Mouse (Mus musculus): ENCODE results near the gene Bub1b. TPM values are rescaled to one million over a fixed set of nuclear protein-coding genes. Genes with fewer than 3 reads are reported as not detected.

The Bub1b gene
- total and polyA plus RNA-seq, 2 experiments from 2014 or later, result 6.5 to 10.1 TPM

DNA sequence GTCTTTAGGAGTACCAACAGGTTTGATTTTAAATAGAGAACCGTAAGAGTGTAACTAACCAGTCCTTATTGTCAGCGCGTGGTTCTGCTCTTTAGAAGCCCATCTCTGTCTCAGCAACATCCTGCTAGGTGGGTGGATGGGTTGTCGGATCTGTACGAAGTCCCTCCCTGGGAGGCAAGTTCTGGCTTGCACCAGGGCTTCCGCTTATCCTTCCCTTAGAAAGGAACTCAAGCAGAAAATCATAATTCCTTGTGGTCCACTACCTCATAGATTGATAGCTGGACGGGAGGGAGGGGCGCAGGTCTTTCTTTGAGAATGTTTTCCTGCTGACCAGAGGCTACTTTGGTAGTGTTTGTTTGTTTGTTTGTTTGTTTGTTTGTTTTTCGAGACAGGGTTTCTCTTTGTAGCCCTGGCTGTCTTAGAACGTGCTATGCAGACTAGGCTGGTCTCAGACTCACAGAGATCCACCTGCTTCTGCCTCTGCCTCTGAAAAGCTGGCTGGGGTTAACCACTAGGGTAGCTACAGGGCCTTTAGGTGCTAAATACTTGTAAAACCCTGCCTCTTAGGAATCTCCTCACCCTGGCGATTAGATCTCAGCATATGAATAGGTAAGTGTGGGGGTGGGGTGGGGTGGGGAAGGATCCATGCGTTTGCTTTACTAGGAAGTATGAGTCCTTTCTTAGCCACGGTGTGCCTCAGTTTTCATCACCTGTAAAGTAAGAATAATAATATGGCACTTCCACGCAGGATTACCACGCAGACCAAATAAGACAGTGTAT, 75.9 kb downstream of the Bub1b start:
- 27% methylated on average over 15 of the region's 15 CpGs for WGBS
- DNase-seq (no peak), ATAC-seq (no peak)
- no peak overlapping the region for H3K27ac ChIP-seq (ENCODE audit: low read depth, low read length)
- H3K36me3 ChIP-seq (ENCODE audit: insufficient read depth), result no peaks in the 10 kb centered on the region
- no peak overlapping the region for H3K4me3 ChIP-seq (ENCODE audit: low read depth, low read length)
- H3K4me1 ChIP-seq (ENCODE audit: insufficient read depth), result peaks cover 8% of the 10 kb centered on the region; the same call in 1 of the 2 replicates
- H3K9ac ChIP-seq, result no peak overlapping the region
- H3K9me3 ChIP-seq (ENCODE audit: low read length), result no peaks in the 10 kb centered on the region
- H3K27me3 ChIP-seq (ENCODE audit: insufficient read depth, low read length), result peaks cover 20% of the 10 kb centered on the region
- no peak overlapping the region for H3K4me2 ChIP-seq (ENCODE audit: low read depth)
- no peak for TF ChIP-seq CTCF (IDR thresholded peaks at IDR 0.05; ENCODE audit: low read depth)

DNA sequence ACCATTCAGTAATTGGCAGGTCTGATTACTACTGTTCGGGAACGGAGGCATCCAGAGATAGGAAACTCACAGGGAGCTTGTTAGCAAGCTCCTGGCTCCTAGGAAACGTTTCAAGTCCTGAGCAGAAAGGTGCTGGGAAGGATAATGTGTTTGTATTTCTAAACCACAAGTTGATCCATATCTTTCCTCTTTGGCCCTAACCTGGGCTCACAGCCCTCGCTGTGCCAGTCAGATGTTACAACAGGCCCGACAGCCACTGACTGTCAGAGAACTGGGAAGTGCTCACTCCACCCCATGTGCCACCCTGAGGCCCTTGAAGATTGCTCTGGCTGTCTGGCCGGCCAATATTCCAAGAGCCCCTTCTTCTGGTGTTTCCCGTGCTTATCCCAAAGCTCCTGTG, 76.5 kb downstream of the Bub1b start:
- Histone ChIP-seq H3K4me3 (ENCODE audit: low read depth, low read length) (no peak overlapping the region), H3K27me3 (ENCODE audit: insufficient read depth, low read length) (peaks cover 20% of the 10 kb centered on the region), H3K9me3 (ENCODE audit: low read length) (no peaks in the 10 kb centered on the region), H3K9ac (no peak overlapping the region), H3K27ac (ENCODE audit: low read depth, low read length) (no peak overlapping the region), H3K36me3 (ENCODE audit: insufficient read depth) (peaks cover 2% of the 10 kb centered on the region; the same call in 1 of the 2 replicates), H3K4me2 (ENCODE audit: low read depth) (no peak overlapping the region), H3K4me1 (ENCODE audit: insufficient read depth) (peaks cover 8% of the 10 kb centered on the region; the same call in 1 of the 2 replicates)
- no peak for DNase-seq
- WGBS, result 26% methylated on average over 7 of the region's 7 CpGs
- TF ChIP-seq CTCF (IDR thresholded peaks at IDR 0.05; ENCODE audit: low read depth), result no peak
- no peak for ATAC-seq

GRCm38 (mm10) chr2:118676839-118677741, 79.1 kb downstream of the Bub1b start:
- H3K4me2 ChIP-seq (ENCODE audit: low read depth), result peak overlapping the region; percentile 98
- peaks cover 20% of the 10 kb centered on the region for H3K27me3 ChIP-seq (ENCODE audit: insufficient read depth, low read length)
- DNase-seq, result no peak
- H3K9me3 ChIP-seq (ENCODE audit: low read length), result no peaks in the 10 kb centered on the region
- TF ChIP-seq CTCF (IDR thresholded peaks at IDR 0.05; ENCODE audit: low read depth), result no peak
- peak overlapping the region; percentile 52 for H3K9ac ChIP-seq
- ATAC-seq, result peak; percentile 47
- H3K4me3 ChIP-seq (ENCODE audit: low read depth, low read length), result peak overlapping the region; percentile 50
- H3K36me3 ChIP-seq (ENCODE audit: insufficient read depth), result peaks cover 16% of the 10 kb centered on the region; the same call in 1 of the 2 replicates
- H3K4me1 ChIP-seq (ENCODE audit: insufficient read depth), result peaks cover 8% of the 10 kb centered on the region; the same call in 1 of the 2 replicates
- 2% methylated on average over 80 of the region's 89 CpGs for WGBS
- H3K27ac ChIP-seq (ENCODE audit: low read depth, low read length), result no peak overlapping the region

DNA sequence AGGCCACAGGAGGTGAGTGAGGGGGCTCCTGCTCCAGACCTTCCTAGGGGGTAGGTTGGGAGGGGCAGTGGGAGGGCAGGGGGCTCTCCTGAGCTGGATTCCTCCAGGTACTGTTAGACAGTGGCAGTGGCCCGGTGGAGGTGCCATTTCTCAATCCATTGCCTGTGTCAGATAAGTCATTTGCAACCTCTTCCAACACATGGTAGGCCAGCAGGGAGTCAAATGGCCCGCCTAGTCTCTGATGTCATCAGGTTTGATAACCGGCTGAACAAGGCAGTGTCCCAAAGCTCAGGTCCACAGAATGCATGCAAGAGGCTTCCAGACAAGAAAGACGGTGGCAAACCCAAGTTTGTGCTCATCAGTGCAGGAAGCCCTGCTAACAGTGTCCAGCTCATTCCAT, 79.8 kb downstream of the Bub1b start:
- Histone ChIP-seq H3K4me2 (ENCODE audit: low read depth) (peak overlapping the region; percentile 98), H3K36me3 (ENCODE audit: insufficient read depth) (peaks cover 16% of the 10 kb centered on the region; the same call in 1 of the 2 replicates), H3K4me3 (ENCODE audit: low read depth, low read length) (peak overlapping the region; percentile 50), H3K27ac (ENCODE audit: low read depth, low read length) (no peak overlapping the region), H3K9ac (peak overlapping the region; percentile 52; the same call in 1 of the 2 replicates), H3K4me1 (ENCODE audit: insufficient read depth) (peaks cover 8% of the 10 kb centered on the region; the same call in 1 of the 2 replicates), H3K9me3 (ENCODE audit: low read length) (no peaks in the 10 kb centered on the region), H3K27me3 (ENCODE audit: insufficient read depth, low read length) (peaks cover 20% of the 10 kb centered on the region)
- ATAC-seq (no peak), DNase-seq (no peak)
- 31% methylated on average over 4 of the region's 4 CpGs for WGBS
- no peak for TF ChIP-seq CTCF (IDR thresholded peaks at IDR 0.05; ENCODE audit: low read depth)

- H3K36me3 ChIP-seq (ENCODE audit: insufficient read depth), result peaks cover 16% of the 10 kb centered on the region; the same call in 1 of the 2 replicates
- peaks cover 8% of the 10 kb centered on the region; the same call in 1 of the 2 replicates for H3K4me1 ChIP-seq (ENCODE audit: insufficient read depth)
- DNase-seq (no peak), ATAC-seq (no peak)
- 82% methylated on average over 3 of the region's 3 CpGs for WGBS
- H3K4me3 ChIP-seq (ENCODE audit: low read depth, low read length), result no peak overlapping the region
- no peak for TF ChIP-seq CTCF (IDR thresholded peaks at IDR 0.05; ENCODE audit: low read depth)
- H3K27me3 ChIP-seq (ENCODE audit: insufficient read depth, low read length), result peaks cover 19% of the 10 kb centered on the region
- no peak overlapping the region for H3K9ac ChIP-seq
- no peak overlapping the region for H3K4me2 ChIP-seq (ENCODE audit: low read depth)
- H3K9me3 ChIP-seq (ENCODE audit: low read length), result no peaks in the 10 kb centered on the region
- no peak overlapping the region for H3K27ac ChIP-seq (ENCODE audit: low read depth, low read length)
Observed at GRCm38 (mm10) chr2:118679577-118679976, 81.6 kb downstream of the Bub1b start.

DNA sequence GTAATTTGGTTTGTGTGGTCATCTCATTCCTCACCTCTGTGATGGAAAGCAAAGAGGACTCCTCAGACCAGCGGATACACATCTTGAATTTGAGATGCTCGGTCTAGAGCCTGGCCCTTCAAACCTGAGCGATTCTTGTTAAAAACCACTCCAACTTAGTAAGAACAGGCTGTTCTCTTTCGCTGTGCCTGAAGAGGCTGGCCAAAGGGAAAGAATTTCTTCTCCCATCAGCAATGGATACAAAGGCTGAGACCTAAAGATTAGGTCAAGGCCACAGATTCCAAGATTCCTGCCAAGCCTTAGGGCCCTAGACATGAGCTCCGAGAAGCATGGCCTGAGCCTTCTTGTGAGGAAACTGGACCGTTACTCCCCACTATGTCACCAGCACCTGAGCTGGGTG, 82.9 kb downstream of the Bub1b start:
- ATAC-seq, result no peak
- peaks cover 16% of the 10 kb centered on the region; the same call in 1 of the 2 replicates for H3K27me3 ChIP-seq (ENCODE audit: insufficient read depth, low read length)
- H3K27ac ChIP-seq (ENCODE audit: low read depth, low read length), result no peak overlapping the region
- no peak overlapping the region for H3K4me3 ChIP-seq (ENCODE audit: low read depth, low read length)
- H3K36me3 ChIP-seq (ENCODE audit: insufficient read depth), result peaks cover 16% of the 10 kb centered on the region; the same call in 1 of the 2 replicates
- 93% methylated on average over 6 of the region's 6 CpGs for WGBS
- no peak for DNase-seq
- H3K4me1 ChIP-seq (ENCODE audit: insufficient read depth), result peaks cover 8% of the 10 kb centered on the region; the same call in 1 of the 2 replicates
- no peaks in the 10 kb centered on the region for H3K9me3 ChIP-seq (ENCODE audit: low read length)
- no peak overlapping the region for H3K9ac ChIP-seq
- TF ChIP-seq CTCF (IDR thresholded peaks at IDR 0.05; ENCODE audit: low read depth), result no peak
- no peak overlapping the region for H3K4me2 ChIP-seq (ENCODE audit: low read depth)
